Mouse (Mus musculus): ENCODE results near the gene Zkscan17.
A peak's percentile ranks its signal among the peaks of the same experiment; 100 is the strongest.

Gene Zkscan17

GRCm38 (mm10) chr11:59456346-59456745, 70.2 kb downstream of the Zkscan17 start:
- no peak for DNase-seq (ENCODE audit: low spot score)

- no peak for DNase-seq (ENCODE audit: low spot score)
These were observed 75.5 kb downstream of the Zkscan17 start, which contains the start of gene Snap47 for GRCm38 (mm10) chr11:59451086-59451485. TSS of gene Snap47 (minus strand) at chr11:59451186.

GRCm38 (mm10) chr11:59450230-59450771, 76.2 kb downstream of the Zkscan17 start:
- DNase-seq (ENCODE audit: low spot score) = no peak

- peak; percentile 43 for DNase-seq (ENCODE audit: low spot score)
These were observed 76.8 kb downstream of the Zkscan17 start, which contains the start of gene Jmjd4 for GRCm38 (mm10) chr11:59449741-59450229. TSS of gene Jmjd4 (plus strand) at chr11:59450045.

GRCm38 (mm10) chr11:59443102-59443501, 83.4 kb downstream of the Zkscan17 start:
- DNase-seq (ENCODE audit: low spot score) = no peak

GRCm38 (mm10) chr11:59437954-59438353, 88.6 kb downstream of the Zkscan17 start:
- no peak for DNase-seq (ENCODE audit: low spot score)
